Comparison of ENCODE assay signal across 1 mouse cellular context in the genomic region with DNA sequence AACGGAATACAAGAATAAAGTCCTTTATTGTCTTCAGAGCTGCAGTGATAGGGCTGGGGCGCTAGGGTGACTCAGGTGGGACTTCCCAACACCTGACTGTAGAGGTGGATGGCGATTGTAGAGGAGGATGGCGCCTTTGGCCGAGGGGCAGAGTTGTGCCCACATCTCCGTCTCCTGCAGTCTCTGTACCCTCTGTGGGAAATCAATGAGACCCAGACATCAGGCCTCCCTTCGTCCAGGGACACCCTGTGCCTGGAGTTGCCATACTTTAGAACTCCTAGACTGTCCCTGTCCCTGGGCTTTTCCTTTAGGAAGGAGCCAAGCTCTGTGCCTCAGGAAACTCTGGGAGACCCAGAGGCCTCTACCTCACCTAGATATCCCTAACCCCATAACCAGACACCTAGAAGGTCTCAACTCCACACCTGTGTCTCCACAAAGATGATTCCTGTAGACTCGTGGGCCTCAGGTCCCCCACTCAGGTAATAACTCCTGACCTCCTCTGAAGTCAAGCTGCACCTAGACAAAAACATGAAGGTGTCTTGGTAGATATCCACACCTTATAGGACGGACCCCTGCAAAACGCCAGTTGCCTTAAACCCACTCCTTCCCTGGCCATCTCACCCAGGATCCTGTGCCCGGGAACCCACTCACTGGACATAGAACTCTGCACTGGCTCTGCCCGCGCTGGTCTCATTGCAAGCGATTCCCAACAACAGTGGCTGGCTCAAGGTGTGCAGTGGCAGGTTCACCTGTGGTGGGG.
TF ChIP-seq lines count a peak whose summit lies in the region.

No protein-coding gene starts in this region.

TF ChIP-seq in CH12.LX, 34 proteins besides CTCF, POLR2A, EP300 and RAD21 (continued from another document):
- no peak for TF ChIP-seq ZC3H11A (IDR thresholded peaks at IDR 0.05; ENCODE audit: low read depth, low read length)
- no peak for TF ChIP-seq UBTF (IDR thresholded peaks at IDR 0.05; ENCODE audit: low read depth, low read length)
- TF ChIP-seq SIN3A (IDR thresholded peaks at IDR 0.05; ENCODE audit: low read length): no peak; the same call in 1 of the 2 replicates
- no peak for TF ChIP-seq JUND (conservative IDR thresholded peaks at IDR 0.05; ENCODE audit: low read depth, low read length)
